Mouse (Mus musculus) lung, adult 10 weeks (tissue): ENCODE measurements around the gene Esyt2. TPM values are rescaled to one million over a fixed set of nuclear protein-coding genes. Genes with fewer than 3 reads are reported as not detected.

Source experiments
- polyA plus RNA-seq: library from polyadenylated mRNA; stranded (reverse); fragments of 350-450 nt; fragmentation: Illumina TruSeq; extraction: RNeasy Lipid Tissue Mini Kit (QIAGEN cat#74804); gene quantifications from one replicate; pipeline ENCODE4 v1.2.3, GENCODE M21; 2014; ENCODE audit warnings: low read depth, low replicate concordance; ENCODE audit not compliant: insufficient read depth

Esyt2 gene
- 28.1 TPM for polyA plus RNA-seq

GRCm38 (mm10) chr12:116280653-116281364, at the start of gene Esyt2:
Gene Esyt2 (plus strand): TSS chr12:116281196.

DNA sequence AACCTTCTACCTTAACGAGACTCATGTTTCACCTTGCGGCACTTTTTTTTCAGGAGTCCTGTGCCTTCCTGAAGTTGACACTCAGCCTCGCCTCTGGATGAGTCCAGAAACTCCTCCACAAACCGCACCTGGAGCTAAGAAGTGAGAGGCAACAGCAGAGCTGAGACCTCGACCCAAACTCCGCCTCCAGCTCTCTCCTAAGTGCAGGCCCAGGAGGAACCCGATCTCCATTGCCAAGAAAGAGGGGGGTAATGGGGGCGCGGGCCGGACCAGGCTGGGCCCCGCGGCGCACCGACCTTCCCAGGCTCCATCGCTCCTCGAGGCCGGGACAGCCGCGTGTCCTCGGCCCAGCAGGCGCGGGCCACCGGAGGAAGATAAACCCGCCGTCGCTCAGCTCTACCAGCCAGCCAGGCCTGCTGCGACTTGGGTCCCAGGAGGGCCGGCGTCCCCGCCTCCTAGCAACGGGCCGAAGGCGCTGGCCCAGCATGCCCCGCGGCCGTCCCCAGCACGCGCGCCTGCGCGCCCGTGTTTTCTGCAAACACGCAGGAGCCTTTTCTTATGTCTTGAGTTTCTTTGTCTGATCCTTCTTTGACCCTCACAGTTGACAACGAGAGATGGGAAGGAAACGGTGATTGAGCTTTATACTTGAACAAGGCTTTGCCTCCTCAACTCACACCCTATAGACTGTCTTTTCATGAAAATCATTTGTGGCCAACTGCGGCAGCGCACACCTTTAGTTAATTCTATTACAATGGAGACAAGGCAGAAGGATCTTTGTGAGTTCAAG, 18.2 kb upstream of the Esyt2 start, which contains the start of gene Wdr60:
TSS of gene Wdr60 (minus strand) at position 468 of the 787 bp plus-strand sequence.

DNA sequence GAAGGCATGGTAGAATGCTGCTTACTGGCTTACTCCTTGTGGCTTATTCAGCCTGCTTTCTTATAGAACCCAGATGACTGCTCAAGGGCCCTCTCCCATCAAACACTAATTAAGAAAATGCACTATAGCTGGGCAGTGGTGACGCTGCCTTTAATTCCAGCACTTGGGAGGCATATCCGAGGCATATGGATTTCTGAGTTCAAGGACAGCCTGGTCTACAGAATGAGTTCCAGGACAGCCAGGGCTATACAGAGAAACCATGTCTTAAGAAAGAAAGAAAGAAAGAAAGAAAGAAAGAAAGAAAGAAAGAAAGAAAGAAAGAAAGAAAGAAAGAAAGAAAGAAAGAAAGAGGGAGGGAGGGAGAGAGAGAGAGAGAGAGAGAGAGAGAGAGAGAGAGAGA, 5.9 kb upstream of the Esyt2 start, which contains the start of gene Gm11027:
TSS of gene Gm11027 (plus strand) at position 301 of the 400 bp plus-strand sequence.

GRCm38 (mm10) chr12:116405045-116405835, 124.2 kb downstream of the Esyt2 start, which contains the start of gene Ncapg2:
Gene Ncapg2 (plus strand): TSS chr12:116405402.

Other genes with a start within 250 kb of the Esyt2 start
- gene Zfp386, start 233.5 kb upstream of the Esyt2 start, polyA plus RNA-seq, result 13.2 TPM
- gene Vipr2, start 203.5 kb upstream of the Esyt2 start, polyA plus RNA-seq, result 7.2 TPM
- gene Wdr60, start 18.2 kb upstream of the Esyt2 start, polyA plus RNA-seq, result 5.9 TPM
- gene Gm11027, start 5.8 kb upstream of the Esyt2 start, polyA plus RNA-seq, result not detected
- gene Ncapg2, start 124.2 kb downstream of the Esyt2 start, polyA plus RNA-seq, result 2.0 TPM
- gene Ptprn2, start 204.5 kb downstream of the Esyt2 start, polyA plus RNA-seq, result 0.29 TPM